18 mouse cellular contexts compared by ENCODE assay signal in the genomic region with DNA sequence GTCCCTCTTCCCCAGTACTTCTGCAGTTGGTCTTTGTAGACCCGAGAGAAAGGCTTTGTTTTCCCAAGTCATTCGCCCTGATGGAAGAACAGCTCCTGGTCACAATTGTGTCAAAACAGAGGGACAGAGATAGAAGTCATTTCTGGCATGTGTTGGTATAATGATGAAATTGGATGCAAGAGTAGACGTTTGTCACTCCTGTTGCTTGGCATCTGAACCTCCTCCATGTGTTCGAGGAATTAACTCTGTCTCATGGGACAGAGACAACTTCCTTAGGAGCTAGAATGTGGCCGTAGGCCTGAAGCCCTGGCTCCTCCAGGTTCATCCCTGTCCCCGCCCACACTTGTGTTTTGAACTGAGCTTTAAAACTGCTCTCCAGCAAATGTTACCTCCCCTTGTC. TPM values are rescaled to one million over a fixed set of nuclear protein-coding genes. Genes with fewer than 3 reads are reported as not detected.
"Had no signal": no experiment of that assay in that cellular context is flagged by ENCODE, and none has a peak within 500 bp of the region (broad histone marks: within the 10 kb centered on the region; RNA-seq: fewer than 3 reads in every experiment).

No protein-coding gene starts in this region.

- H3K27ac ChIP-seq: liver, embryonic 15.5 days; lung, embryonic 15.5 days; macrophage; midbrain, embryonic 13.5 days; midbrain, embryonic 15.5 days; neural tube, embryonic 13.5 days; neural tube, embryonic 15.5 days had no signal

- H3K9me3 ChIP-seq: liver, embryonic 15.5 days; lung, embryonic 15.5 days; megakaryocyte, embryonic 14.5 days; midbrain, embryonic 13.5 days; midbrain, embryonic 15.5 days; neural tube, embryonic 13.5 days; neural tube, embryonic 15.5 days had no signal

- H3K27me3 ChIP-seq: liver, embryonic 15.5 days; lung, embryonic 15.5 days; midbrain, embryonic 13.5 days; midbrain, embryonic 15.5 days; neural tube, embryonic 13.5 days; neural tube, embryonic 15.5 days had no signal

- H3K4me1 ChIP-seq: liver, embryonic 15.5 days; lung, embryonic 15.5 days; midbrain, embryonic 13.5 days; midbrain, embryonic 15.5 days; neural tube, embryonic 13.5 days; neural tube, embryonic 15.5 days had no signal

- DNase-seq: liver, postnatal 0 days; lung, adult 2 months; lung, postnatal 14 days; lung, postnatal 36 days; right cerebral cortex, postnatal 14 days; spleen, adult 18-20 months; thymus, adult 18-20 months; thymus, postnatal 14 days; thymus, postnatal 36 days had no signal

- H3K9ac ChIP-seq: liver, embryonic 15.5 days; liver, postnatal 0 days; lung, embryonic 15.5 days; midbrain, embryonic 13.5 days; midbrain, embryonic 15.5 days; neural tube, embryonic 13.5 days; neural tube, embryonic 15.5 days had no signal

- H3K36me3 ChIP-seq: liver, embryonic 15.5 days; lung, embryonic 15.5 days; midbrain, embryonic 13.5 days; midbrain, embryonic 15.5 days; neural tube, embryonic 13.5 days; neural tube, embryonic 15.5 days had no signal

- H3K4me3 ChIP-seq: liver, embryonic 15.5 days; lung, embryonic 15.5 days; megakaryocyte, embryonic 14.5 days; midbrain, embryonic 13.5 days; midbrain, embryonic 15.5 days; neural tube, embryonic 13.5 days; neural tube, embryonic 15.5 days had no signal

RNA-seq across cellular contexts. Expression of a gene that starts 8.3 kb away (rescaled TPM):
- total RNA-seq: megakaryocyte progenitor cell, adult 5-6 weeks had no signal
